Mouse (Mus musculus) Muller cell, postnatal 12 days (primary cell): ENCODE measurements around the gene Bpgm.
A peak's percentile ranks its signal among the peaks of the same experiment; 100 is the strongest.

ENCODE experiments used
- DNase-seq: peaks from one replicate; pipeline ENCODE4 v3.0.0-alpha.2; 2015; ENCODE audit errors: inconsistent ontology term

Bpgm gene

DNA sequence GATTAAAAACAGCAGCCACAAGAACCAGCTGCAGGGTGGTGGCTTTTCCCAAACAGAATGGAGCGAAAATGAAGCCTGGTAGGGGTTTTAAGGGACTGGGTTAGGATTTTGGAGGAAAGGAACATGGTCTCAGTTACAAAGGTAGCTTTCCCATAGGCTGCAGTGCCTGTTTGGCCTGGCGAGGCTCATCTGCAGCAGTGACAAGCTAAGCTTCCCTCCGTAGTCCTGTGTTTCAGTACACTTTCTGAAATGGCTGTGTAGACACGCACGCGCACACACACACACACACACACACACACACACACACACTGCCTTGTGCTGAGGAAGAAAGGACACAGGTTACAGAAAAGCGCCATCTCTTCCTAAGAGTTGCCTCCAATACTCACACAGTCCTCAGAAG, 7.8 kb downstream of the Bpgm start:
- DNase-seq = no peak

DNA sequence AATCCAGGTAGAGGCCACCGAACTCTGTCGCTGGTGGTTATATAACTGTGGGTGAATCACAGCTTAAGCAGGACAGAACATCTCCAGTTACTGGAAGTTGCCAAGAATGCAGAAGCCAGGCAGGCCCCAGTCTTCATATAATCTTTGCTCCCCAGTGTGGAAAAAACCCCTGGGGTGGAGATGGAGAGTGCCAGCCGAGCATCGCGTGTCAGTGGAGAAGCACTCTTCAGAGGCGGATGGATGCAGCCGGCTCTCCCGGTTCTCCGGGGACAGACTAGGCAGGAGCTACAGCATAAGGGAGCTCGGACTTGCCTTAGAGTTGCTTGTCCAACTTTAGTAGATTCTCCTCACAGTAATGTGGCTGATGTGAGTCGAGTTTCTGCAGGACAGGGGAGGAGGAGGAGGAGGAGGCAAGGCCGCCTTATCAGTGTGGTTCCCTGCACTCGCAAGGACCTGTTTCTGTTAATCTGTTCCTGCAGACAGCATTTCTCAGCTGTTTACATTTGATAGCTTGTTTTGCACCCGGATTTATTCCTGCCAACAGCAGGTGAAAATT, 10.1 kb downstream of the Bpgm start:
- peak; percentile 55 for DNase-seq

DNA sequence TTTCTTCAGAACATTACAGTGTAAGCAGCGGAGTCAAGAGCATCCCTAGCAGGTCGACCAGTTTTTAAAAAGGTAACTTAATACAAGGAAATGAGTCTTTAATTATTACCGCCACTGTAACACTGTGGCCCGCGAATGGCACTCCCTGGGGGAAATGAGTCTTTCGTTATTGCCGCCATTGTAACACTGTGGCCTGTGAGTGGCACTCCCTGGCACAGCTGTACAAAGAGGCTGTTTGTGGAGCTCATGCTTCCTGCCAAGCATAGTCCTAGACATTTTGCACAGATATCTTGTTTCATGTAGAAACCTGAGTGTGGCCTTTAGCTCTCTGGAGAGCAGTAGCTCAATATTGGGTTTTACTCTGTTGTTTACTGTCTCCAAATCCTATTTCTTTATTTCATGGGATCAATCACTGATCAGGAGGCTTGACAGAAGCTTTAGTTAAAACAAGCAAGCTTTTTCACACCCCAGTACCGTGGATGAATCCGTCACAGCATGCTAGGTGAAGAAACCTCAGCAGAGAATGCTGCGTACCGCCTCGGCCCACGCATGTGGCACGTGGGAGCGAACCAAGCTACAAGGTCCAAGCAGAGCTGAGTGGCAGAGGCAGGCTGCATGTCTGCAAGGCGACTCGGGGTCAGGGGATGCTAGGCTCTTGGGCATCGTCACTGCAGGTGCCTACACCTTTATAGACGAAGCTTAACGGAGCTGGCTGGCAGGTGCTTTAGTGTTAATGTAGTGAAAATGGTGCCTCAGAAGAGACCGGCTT, 17.5 kb downstream of the Bpgm start:
- DNase-seq = no peak

DNA sequence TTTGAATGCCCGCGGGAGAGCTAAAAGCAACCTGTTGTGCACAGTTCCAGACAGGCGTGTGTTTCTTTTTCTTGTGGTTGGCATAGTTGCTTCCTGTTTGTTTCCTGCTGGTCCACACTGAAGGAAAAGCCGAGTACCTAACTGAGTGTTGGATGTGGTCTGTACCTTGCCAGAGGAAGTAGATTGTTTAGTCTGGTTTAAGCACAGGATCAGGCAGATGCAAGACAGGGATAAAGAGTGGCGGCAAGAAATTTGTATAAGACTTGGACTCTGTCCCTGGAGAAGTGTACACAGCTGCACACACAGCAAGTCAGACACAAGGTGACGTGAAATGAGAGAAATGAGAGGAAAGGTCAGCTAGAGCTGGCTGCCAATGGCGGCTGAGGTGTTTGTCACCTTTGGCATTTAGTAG, 19.1 kb downstream of the Bpgm start:
- DNase-seq = no peak

DNA sequence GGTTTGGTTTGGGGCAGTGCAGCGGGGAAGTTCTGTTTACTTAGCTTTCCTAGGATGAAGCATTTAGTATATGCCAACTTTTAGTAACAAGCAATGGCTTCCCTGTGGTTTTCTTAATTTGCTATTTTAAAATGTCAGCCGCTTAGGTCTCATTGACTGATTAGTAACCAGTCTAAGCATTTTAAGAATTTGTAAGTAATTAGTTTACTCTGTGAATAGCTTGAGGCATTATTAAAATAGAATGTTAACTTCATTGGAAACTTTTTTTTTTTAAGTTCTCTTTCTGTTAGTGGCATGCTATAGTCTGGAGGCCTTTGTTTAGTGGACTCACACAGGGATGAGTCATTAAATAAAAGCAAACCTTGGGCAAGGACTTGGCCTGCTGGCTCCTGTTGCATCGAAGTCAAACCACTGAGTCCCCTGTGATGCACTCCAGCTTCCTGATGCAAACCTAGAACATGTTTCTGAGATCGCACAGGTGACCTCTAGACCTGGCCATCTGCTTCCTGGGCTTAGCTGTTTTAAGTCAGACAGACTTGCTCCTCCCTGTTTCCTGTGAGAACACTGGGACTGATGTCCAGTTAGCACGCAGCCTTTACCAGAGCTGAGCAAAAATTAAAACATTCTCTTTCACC, 22.1 kb downstream of the Bpgm start:
- DNase-seq = peak; percentile 98

DNA sequence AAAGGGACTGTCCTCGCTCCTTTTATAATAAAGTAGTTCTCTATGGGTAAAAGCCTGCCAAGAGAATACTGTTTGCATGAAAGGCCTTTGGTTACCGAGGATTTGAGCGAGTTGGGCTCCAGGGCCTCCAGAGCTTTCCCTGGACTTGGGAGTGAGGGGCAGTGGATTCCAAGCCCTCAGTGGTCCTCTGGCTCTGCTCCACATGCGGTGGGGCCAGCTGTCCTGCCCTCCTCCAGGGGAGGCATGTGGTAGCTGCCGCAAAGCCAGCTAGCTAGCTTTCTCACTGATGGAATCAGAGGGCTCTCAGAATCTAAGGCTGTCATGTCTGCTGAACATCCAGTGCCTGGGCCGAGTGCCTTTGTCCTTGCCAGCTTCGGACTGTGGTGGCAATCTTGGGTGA, 26.3 kb downstream of the Bpgm start:
- no peak for DNase-seq

DNA sequence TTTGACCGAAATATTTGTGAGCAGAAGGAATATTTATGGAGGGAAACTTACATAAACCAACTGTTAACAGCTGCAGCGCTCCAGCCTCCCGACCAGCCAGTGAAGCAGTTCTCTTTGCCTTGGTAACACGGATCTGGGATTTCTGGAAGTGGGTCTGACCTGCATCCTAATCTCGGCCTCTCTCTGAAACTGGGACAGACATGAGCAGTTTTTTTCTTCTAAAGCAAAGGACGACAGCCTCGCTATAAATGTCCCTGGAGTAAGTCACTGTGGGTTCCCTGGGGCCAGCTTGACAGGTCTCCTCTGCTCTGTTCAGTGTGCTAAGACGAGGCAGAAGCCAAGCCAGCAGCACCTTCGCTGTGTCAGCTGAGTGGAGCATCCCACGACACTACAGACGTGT, 29.9 kb downstream of the Bpgm start:
- DNase-seq = no peak

DNA sequence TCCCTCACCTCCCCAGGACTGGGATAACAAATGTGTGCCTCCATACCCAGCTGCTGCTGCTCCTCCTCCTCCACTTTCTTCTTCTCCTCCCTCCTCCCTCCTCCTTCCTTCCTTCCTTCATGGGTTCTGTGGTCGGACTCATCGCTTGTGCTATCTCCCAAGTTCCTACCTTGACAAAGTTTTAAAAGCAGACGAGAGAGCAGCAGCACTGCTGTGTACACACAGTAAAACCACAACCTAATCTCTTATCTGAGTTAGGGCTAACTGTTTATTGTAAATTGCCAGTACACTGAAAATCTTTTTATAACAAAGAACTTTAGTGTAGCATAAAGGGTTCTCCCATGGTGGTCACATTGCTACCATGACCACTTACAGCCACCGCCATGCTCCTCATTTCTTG, 31.6 kb downstream of the Bpgm start:
- DNase-seq = no peak

DNA sequence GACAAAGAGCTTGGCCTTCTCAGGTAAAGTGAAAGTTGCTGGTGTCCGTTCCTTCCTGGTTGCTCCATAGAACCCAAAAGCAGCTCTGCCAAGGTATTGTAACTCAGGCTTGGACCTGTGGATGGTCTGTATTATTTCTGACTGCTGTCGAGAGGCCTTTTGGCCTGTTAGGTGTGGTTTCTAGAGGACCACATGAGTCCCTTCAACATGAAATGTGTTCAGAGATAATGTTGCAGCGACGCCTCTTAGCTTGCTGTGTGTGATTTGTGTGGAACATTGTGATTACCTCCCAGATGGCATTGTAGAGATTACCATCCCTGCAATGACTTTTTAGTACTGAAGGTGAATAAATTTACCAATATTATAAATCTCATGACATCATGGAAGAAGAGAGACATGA, 32.0 kb downstream of the Bpgm start:
- no peak for DNase-seq

DNA sequence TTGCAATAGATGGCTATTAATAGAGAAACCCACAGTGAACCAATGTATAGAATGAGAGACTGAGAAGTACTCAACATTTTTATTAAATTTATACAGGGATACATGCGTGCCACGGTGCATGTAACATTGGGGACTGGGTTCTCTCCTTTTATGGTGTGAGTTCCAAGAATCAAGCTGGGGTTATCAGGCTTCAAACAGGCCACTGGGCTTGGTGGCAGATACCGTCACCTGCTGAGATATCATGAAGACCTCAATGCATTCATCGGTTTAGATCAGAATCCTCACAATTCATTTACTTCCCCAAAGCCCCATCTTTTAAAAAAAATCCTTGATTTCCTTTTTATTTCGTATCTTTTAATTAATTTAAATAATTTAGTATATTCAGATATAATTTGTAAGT, 34.3 kb downstream of the Bpgm start:
- no peak for DNase-seq

DNA sequence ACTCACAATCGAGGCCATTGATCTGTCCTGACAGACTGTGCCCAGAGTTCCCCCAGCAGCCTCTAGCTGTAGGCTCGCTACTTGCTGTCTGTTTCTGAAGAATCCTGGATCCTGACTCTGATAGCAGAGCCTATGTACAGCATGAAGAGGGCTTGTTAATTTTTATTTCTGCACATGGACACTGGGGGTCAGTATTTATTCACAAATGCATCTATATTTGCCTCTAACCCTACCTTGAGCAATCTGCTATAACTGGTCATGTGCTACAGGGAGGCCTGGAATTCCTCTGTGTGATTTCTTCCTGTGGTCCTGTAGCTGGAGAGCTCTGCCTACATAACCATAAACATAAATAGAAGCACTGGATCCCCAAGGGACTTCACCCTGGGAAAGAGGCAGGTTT, 35.4 kb downstream of the Bpgm start:
- DNase-seq = peak; percentile 79

DNA sequence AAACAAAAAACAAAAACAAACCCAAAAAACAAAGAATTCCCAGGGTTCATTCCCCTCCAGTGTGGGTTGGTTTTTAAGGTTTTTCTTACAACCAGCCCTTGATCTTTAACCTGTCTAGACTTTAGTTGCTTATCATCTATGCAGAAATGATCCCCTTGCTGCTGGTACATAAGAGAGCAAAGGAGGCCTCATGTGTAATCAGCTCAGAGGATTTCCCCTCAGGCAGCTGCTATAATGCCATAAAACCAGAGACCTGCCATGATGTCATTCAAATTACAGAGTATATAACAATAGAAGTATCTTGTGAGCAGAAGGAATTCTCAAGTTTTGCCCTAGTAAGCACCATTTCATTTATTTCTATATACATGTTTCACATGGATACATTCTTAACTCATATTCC, 36.7 kb downstream of the Bpgm start:
- DNase-seq = no peak

DNA sequence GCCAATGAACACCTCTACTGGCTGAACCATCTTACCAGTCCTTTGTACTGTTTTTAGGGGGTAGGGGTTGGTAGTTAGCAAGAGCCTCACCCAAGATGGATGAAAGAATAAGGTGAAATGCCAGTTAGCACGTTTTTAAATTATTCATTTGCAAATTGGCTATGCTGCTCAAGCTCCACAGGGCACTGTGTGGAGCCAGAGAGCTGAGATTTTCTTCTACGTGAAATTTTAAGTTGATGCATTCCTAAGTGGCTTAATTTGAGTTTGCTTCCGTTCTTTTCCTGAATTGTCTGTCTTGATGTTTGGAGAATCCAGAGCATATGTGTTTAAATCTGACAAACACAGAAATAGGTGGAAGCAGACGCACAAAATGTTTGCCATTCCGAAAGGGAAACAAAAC, 38.6 kb downstream of the Bpgm start:
- peak; percentile 42 for DNase-seq

DNA sequence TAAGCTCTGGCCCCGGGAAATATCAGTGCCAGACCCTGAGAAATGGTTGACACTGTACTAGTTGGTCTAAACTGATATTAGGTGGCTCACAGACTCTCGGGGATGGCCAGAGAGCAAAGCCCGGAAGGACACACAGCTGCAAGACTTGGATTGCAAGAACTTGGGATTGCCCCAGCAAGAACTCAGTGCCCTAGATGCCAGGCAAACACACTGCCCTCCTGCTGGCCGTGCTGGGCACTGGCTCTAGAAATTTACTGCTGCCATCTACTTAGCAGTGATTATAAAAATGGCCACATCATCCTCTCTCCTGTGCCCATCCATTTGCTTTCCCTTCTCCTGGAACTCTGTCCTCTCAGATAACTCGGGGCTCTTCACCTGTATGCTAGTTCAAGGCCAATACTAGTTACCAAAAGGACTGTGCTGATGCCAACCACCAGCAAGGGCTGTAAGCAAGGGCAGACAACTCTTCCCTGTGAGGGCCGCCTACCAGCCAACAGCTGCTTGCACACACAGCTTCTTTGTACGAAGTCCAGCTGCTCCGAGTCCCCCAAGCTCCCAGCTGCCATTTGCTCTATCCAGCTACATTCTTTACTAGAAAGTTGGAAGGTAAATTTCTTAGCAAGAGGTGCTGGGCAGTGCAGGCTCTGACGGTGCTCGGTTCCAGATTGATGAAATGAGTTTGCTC, 39.2 kb downstream of the Bpgm start:
- no peak for DNase-seq

DNA sequence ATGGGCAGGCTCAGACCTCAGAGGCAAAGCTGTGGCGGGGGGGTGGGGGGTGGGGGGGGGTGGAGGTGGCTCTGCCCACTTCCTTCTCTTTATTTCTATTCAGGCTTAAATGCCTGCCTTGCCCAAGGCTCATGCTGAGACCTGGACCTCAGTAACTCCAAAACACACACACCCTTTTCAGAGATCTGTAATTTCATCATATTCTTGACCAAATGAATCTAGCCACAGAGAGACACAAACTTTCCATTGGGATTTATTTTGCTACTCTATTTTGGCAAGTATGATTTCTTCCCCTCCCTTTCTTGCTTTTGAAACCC, 39.7 kb downstream of the Bpgm start:
- DNase-seq = no peak

DNA sequence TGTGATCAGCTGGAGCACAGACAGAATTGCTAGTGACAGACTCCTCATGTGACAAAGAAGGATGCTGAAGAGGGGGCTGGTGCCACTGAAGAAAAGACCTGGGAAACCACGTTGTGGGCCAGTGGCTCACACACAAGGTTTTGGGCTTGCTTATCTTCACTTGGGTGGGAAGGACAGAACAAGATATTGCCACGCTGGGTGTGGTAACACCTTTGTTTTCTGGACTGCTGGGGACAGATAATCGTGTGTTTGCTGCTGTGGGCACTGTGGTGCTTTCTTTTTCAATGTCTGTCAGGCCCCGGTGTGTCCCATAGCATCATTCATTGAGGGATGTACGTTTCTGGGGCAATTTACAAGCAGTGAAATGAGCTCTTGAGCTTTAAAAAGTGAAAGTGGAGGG, 41.7 kb downstream of the Bpgm start:
- DNase-seq = no peak

DNA sequence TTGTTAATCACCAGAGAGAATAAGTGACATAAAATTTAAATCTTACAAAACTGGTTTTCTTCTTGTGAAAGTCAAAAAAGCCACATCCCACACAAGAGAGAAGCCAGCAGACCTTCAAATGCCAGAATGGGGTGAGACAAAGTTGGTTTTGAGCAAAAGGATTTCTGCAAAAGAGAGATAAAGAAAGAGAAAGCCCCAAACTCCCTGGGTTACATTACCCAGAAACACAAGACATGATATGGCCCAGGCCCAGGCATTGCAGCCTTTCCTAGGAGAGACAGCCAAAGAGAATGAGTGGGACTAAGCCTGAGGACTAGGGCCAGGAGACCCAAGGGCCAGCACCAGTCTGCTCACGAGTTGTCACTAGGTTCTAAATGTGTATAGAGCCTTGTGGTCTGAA, 43.1 kb downstream of the Bpgm start:
- DNase-seq = no peak

DNA sequence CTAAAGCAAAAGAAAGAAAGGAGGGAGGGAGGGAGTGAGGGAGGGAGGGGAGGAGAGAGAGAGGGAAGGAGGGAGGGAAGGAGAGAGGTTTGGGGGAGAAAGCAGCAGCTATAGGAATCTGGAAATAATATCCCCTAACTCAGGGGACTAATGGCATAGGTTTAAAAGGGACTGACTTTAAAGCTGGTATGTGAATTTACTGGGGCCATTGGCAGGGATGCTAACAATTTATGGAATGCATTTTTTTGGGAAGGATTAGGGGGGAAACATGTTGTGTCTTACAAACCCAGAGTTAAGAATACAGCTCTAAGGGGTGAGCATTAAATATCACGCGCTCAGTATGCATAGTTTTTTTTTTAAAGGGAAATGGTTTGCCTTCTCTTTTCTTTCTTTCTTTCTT, 44.5 kb downstream of the Bpgm start:
- DNase-seq = no peak

DNA sequence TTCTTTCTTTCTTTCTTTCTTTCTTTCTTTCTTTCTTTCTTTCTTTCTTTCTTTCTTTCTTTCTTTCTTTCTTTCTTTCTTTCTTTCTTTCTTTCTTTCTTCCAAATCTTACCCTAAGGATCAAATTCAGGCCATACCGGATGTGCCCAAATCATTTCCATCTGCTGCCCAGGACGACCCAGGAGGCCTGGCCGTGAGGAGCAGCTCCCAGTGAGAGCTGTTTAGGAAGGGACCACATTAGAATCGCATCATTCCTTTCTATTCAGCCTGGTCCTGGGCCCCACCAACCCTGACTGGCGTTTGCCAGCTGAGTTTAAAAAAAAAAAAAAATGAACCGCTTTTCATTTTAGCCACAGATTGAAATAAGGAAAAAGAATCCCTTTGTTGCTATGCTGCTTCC, 44.9 kb downstream of the Bpgm start:
- no peak for DNase-seq

DNA sequence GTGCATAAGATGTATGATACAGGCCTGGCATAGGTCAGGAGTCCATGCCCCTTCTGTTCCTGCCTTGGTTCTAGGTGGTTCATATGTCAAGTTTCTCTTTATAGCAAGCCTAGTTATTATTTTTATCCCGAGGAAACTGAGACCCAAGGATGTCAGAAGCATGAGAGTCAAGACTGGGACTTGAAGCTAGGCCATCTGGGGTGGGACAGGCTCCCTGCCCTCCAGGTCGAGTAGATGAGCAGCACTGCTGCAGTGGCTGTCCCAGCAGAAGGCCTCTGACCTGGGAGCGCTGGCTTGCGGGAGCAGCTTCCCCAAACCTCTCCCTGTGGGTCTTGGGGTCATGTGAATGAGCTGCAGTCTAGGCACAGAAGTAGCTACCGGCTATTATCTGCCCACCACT, 47.5 kb downstream of the Bpgm start:
- DNase-seq = no peak

DNA sequence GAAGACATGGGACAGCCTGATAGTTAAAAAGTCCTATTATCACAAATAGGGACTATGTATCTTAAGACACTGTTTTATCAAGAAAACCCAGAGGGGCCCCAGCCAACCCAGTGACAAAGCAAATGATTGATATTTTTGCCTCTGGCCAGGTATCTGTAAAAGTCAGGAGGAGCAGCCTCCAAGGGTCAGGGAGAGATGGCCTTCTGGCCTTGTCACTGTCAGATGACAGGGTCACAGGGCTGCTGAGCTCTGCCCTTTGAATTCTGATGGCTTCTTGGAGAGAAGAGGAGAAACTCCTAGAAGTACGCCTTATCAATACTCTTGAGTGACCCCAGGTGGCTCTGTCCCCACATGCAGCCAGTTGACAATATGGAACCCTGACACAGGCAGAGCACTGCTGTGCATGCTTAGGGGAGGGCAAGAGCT, 49.5 kb downstream of the Bpgm start:
- DNase-seq = no peak

DNA sequence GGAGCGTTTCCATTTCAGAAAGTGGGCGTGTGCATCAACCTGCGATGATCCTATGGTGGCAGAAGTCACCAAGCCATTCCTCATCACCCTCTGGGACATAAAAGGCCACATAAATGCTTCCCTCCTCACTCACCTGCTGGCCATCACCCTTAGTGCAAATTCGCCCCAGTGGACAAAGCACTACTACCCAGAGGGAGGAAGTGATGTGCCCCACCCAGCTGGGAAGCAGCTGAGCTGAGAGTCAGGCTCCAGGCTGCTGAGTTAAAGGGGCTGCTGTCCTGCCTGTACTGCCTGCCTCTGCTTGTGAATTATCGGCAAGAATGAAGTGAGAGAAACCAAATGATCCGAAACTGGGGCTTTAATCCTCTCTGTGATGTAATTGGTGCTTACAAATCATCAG, 49.9 kb downstream of the Bpgm start:
- DNase-seq = no peak

DNA sequence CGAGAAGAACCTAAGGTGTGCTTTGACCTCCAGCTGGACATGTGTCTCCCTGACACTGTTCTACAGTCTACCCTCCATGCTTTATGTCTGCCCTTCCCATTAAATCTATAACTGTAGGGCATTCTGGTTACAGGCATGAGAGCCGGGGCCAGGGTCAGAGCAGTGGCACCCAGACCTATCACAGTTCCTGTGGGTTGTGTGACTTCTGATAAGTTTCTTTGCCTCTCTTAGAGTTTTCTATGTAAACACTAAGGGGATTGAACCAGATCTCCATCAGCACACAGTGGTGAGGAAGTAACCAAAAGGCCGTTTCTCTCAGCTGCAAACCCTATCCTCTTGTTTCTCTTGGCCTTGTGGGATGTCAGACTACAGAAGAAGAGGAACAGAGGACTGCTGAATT, 50.4 kb downstream of the Bpgm start:
- DNase-seq = no peak
